Mouse (Mus musculus) layer of hippocampus, postnatal 10 days (tissue): ENCODE data around the gene Ddx42. TPM values are rescaled to one million over a fixed set of nuclear protein-coding genes. Genes with fewer than 3 reads are reported as not detected.

Source experiments
- DNase-seq, 2 experiments: peaks; one replicate each; pipeline ENCODE4 v3.0.0; 2021; ENCODE audit warnings: low spot score in 2 of 2
- total RNA-seq, 2 experiments: library from RNA; stranded (reverse); gene quantifications; 2 replicates each; pipeline ENCODE4 v1.2.3; 2021

Gene Ddx42
- total RNA-seq, 2 experiments from 2014 or later, result 70.6 to 80.4 TPM

DNA sequence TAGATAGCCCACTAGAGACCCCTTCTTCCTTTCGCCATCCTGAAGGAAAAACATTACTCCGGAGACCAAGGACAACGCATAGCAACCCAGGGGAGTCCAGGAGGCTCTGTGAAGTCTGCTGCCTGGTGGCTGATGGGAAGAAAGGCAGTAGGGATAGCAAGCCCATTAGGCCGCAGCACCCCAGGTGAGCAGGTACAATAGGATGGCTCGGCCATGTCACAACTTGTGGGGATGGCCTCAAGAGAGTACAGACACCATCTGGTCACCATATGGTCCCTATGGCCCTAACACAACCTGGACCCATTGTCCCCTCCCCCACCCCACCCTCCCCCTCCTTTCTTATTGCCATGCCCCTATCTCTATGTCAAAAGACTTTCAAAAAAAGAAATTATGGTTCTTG, 51.1 kb downstream of the Ddx42 start:
- DNase-seq, result no peak

DNA sequence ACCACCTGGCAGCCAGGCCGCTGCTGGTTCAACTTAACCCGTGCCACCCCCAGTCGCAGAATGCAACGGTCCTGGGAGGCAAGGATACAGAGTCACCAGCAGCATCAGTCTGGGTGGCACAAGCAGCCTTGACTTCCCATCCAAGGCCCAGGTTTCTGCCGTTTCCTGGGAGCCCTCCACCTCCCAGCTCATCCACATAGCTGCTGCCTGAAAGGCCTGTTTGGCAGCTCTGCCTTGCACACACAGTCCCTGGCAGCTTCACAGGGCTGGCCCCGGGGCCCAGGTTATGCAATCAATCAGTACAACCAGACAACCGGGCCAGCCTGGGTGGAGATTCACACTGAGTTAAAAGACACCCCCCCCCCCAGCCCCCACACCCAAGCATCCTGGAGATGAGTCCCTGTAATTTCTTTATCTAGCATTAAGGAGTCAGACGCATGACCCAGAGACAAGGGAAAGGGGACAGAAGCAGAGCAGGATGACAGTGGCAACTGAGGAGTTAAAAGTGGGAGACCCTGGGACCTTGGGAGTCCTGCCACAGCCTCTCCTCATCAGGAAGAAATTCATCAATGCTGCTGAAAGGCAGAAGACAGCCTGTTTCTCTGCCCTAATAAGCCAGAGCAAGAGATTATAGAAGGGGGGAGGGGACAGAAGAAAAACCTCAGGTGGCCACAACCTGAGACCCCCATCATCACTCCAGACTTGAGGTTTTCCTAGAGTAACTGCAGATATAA, 51.8 kb downstream of the Ddx42 start:
- peak; percentile 69 to 70 for DNase-seq

DNA sequence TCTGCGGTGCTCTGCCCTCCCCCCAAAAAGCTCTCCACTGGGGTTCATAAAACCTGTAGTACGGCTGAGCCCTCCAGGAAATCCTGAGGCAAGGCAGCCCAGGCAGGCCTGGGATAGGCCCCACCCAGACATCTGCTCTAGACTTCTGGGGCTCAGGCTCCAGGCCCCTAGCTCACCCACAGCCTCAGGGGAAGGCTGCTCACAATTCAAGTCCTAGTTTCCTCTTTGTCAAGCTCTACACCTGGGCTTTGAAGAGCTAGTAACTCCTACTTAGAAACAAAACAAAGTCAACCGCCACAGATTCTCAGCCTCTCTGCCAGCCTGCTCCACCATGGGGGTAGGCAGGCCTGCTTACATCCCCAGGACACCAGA, 52.3 kb downstream of the Ddx42 start:
- no peak for DNase-seq

DNA sequence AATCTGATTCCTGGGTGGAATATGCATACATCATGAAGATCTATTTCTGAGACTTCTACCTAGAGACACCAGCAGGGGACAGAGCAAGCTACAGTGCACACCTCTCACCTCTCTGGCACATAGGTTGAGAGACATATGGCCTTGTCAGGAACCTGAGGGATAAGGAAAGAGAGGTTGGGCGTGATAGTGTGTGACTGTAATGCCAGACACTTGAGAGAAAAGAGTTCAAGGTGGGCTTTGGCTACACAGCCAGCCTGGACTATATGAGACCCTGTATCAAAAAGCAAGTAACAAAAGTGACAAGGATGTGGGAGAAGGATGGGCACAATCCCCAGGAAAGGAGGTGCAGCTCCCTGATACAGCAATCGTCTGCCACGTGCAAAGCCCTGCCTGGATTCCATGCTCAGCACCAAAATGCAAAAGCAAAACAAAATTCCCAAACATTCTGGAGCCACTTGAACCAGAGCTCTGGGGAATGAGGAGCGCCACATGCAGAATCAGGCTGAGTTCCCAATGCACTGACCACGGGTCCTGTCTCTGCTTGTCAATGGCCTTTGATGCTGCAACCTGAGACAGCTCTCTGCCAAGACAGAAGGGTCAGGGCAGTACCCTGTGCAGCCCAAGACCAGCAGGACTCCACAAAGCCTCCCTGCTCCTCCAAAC, 54.5 kb downstream of the Ddx42 start:
- no peak for DNase-seq

DNA sequence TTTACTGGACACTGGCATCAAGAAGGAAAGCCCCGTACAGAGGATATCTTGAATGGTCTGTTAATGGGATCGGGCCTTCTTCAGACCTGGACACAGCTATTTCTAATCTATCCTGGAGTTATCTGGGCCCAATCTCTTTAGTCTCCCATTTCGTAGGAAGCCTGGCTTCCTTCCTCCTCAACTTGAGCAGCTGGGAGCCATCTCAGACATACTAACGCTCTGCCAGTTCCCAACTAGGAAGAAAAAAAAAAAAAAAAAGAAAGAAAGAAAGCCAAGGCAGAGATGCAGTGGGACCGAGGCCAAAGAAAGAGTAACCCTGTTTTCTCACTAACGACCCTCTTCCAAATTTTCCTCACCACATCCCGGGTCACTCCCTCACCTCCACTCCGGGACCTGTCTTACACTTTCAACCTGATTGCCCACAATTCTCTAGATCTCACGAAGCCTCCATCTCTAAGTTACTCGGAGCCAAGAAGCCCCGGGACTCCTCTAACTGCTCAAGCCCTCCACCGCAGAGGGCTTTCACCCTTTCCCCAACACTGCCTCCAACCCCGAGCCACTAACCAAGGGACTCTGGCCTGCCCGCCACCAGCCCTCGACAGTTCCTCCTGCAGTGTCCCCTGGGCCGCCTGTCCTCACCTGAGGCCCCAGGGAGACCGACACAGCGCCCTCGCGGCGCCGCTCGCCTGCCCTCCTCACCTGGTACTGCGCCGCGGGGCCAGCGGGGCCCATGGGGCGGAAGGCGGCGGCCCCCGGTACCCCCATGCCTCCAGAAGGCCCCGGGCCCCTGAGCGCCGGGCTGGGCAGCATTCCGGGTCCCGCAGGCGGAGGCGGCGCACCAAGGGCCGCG, 55.3 kb downstream of the Ddx42 start:
- peak in 1 of 2 experiments; percentile 50 for DNase-seq

DNA sequence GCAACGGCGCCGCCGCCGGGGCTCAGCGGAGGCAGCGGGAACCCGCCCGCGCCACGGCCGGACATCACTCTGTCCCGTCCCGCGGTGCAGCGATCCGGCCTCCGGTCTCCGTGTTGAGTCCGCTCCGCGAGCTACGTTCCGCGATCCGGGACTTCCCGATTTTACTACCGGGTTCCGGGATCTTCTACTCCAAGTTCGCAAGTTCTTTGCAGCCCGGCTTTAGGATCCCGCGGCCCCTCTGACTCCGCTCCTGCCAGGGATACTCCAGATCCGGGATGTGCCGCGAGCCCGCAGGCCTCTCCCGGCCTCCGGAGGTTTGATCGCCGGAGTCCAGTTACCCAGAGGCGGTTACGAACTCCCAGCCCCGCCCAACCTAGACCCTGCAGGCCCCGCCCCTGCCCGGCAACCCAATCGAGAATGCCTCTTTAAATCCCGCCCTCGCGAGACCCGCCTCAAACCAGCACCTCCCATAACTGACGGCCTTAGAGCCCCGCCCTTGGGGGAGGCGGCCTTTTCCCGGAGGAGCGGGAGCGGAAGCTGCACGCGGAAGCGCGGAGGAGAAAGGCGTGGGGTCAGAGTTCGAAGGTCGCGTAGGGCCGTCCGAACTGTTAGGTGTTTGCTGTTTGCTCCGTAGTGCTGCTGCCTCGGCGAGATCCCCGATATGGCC, 56.1 kb downstream of the Ddx42 start, which contains the start of gene Smarcd2:
Gene Smarcd2 (minus strand): TSS at position 329 of the 667 bp plus-strand sequence.
- DNase-seq, result peak; percentile 98

DNA sequence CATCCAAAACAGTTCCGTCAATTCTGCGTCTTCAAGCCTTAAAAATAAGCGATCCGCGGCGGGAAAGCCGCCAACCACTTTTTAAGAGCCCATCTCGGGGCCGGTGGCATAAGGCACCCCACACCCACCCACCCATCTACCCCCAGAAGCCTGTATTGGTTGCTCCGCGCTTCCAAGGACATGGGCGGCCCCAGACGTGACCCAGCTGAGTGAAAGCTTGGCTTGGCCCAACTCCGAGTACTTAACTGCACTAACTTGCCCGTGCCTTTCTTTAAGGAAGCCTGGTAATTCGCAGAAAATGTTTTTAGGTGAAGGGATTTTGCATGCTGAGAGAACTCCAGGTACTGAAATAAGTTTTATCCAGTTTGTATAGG, 56.6 kb downstream of the Ddx42 start:
- no peak for DNase-seq

DNA sequence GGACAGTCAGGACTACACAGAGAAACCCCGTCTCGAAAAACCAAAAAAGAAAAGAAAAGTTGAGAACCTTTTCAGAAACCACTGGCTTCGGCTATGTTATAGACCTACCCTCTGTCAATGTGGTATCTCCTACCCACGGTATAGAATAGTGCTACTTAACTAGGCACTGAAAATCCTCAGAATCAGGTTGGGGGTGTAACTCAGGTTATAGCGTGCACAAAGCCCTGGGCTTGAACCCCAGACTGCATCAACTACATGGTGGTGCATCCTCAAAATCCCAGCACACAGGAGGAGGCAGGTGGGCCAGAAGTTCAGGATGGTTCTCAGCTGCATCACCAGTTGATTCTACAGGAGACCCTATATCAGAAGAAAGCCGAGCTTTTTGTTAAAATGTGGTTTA, 57.1 kb downstream of the Ddx42 start:
- DNase-seq, result no peak

DNA sequence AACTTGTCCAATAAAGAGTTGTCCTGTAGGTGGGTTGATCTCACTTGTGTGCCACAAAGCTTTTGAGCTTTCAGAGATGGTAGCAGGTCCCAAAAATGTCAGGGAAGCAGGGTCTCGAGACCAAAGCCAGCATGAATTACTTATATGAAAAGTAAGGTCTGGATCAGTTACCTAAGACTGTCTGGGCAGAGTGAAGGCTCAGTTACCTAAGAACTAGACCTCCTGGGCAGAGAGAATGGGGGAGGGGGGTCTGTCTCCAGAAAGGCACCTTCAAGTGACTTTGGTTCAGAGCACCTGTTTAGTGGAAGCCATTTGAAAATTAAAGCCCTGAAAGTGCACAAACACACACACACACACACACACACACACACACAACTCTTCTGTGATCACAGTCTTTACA, 57.6 kb downstream of the Ddx42 start:
- DNase-seq, result no peak

DNA sequence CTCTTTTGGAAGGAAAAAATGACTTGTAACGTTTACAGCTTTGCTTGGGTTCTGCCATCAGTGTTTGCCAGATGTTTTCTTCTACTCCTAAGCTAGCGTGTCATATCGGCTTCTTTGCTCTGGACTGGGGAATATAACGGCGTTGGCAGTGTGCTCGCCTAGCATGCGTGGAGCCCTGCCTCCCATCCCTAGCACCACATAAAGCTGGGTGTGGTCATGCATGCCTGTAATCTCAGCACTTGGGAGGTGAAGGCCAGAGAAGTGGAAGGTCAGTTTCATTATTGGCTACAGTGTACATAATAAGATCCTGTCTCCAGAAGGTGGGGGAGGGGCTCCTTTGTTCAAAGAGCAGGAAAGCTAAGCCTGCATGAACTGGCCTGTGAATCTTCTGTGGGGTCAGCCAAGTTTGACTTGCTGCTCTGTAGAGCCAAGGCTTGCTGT, 58.3 kb downstream of the Ddx42 start:
- DNase-seq, result no peak

DNA sequence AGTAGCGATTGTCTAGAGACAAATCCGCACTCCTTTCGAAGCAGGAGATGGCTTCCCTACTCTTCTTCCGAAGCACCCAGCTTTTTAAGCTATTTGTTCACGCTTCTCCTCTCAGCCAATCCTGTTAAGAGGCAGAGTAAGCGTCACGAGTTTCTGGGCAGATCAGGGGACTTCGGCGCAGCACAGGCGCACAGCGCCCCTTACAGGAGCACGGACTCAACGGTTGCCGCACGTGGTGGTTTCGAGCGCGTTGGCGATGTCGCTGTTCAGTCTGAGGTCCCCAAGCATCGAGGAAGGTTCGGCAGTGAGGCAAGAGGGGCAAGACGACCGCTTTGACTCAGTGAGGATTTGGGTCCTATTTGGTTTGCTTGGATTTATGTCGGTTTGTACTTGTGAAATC, 59.7 kb downstream of the Ddx42 start, which contains the start of gene Tcam1:
Gene Tcam1 (plus strand): TSS at position 219 of the 400 bp plus-strand sequence.
- peak; percentile 97 to 99 for DNase-seq

DNA sequence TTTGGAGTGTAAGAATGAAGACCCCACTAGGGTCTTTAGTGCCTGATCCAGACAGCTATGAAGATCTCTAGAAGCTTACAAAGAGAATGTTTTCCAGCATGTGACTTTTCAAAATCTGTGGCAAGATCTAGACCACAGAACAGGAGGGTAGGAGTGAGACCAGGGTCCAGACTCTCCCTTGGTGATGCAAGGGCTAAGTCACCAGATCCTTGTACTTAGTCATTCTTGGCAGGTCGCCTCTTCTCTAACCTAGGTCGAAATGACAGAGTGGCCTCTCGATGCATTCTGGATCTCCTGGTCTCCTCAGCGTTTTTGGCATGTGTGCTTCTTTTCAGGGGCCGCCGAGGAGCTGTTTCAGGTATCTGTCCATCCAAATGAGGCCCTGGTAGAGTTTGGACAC, 65.7 kb downstream of the Ddx42 start:
- no peak for DNase-seq

DNA sequence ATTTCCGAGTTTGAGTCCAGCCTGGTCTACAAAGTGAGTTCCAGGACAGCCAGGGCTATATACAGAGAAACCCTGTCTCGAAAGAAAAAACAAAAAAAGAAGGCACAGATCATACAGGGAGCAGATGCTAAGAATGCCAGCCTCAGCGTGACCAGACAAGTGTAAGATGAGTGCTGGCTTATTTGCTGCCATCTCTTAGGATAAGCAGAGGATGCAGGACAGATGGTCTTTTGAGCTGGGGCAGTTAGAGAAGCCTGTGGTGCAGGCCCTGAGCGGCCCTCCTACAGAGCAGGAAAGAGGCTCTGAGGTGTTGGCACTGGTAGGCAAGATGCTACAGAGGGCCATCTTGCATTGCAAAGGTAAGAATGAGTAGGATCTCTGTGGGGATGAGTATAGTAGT, 66.6 kb downstream of the Ddx42 start:
- DNase-seq, result no peak

DNA sequence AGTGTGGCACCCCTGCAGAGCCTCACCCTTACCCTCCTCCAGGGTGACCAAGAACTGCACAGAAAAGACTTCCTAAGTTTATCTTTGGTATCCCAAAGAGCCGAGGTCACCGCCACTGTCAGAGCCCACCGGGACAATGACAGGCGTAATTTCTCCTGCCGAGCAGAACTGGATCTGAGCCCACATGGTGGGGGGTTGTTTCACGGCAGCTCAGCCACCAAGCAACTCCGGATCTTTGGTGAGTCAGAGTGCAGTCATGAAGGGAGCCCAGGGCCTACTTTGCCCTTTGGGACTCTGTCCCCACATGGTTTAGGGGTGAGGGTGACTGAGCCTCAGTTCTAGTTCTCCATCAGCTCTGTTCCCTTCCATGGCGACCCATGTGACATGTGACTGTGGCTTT, 67.4 kb downstream of the Ddx42 start:
- no peak for DNase-seq

DNA sequence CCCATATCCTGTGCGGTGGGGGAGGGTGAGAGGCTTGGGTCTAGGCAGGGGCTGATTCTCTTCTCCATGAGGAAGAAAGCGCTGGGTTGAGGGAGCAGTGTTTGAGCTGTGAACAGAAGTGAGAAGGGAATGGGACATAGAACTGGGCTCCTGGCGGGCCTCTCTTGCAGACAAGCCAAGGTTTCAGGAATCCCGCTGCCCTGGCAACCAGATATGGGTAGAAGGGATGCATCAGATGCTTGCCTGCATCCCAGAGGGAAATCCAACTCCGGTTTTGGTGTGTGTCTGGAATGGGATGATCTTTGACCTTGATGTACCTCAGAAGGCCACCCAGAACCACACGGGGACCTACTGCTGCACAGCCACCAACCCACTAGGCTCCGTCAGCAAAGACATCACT, 69.5 kb downstream of the Ddx42 start:
- DNase-seq, result no peak

DNA sequence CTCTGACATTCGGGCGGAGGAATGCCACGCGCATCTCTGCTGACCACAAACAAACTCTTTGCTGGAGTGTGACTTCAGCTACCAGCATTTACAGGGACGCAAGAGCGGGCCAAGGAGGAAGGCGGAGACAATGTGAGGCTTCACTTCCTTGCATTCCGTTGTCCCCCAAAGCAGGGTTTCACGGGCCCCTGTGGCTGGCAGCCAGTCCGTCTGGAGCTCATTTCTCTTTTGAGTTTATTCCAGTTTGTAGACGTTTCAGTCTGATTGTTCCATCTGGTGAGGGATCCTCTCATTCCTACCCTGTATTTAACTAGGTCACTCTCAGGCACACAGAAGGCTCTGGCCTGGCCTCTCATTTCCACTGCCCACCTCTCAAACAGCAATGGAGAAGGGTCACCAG, 70.3 kb downstream of the Ddx42 start:
- peak in 1 of 2 experiments; percentile 37 for DNase-seq

DNA sequence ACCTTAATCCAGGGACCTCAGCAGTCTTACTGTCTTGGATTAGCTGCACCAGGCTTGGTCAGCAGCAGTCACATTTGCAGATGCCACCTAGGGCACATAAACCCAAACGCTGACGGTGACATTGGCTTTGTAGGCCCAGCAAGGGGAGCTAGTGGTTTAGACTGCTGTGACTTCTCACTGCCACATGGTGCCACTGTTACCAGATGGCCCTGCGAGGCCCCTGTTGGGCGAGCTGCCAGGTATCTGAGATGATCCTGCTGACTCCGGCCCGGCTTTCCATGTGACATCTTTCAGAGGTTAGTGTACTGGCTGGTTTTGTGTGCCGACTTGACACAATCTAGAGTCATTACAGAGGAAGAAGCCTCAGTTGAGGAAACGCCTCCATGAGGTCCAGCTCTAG, 72.6 kb downstream of the Ddx42 start:
- DNase-seq, result peak; percentile 47 to 53

DNA sequence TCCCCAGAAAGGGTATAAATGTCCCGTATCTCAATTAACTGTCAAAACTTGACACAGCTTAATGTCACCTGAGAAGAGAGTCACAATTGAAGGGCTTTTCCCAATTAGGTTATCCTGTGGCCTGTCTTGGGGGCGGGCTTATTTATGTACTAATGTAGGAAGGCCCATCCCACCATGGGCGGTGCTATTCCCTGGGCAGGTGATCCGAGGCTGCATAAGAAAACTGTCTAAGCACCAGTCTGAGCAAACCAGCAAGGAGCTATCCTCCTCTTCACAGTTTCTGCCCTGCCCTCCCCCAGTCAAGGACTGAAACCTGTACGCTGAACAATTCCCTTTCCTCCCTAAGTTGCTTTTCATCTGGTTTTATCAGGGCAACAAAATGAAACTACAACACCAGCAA, 73.7 kb downstream of the Ddx42 start:
- DNase-seq, result no peak

DNA sequence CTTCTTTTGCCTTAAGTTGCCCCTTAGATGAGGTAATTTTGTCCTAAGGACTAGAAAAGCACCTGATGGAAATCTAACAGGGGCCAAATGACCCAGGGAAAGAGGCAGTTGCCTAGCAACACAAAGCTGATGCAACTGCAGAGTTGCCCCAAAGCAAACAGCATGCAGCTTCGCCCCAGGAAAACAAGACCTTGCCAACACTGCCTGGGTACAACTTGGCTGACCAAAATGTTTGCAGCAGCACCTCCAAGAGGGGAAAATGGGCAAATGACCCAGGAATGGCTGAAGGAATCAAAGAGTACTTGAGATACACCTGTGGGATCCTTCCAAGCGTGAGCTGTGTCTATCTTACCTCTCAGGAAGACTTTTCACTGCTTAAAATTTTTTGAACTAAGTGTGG, 75.1 kb downstream of the Ddx42 start:
- no peak for DNase-seq
